Mouse (Mus musculus) testis, adult 2 months (tissue): Measurements from ENCODE around the gene Cdx2. TPM values are rescaled to one million over a fixed set of nuclear protein-coding genes. Genes with fewer than 3 reads are reported as not detected.

Experiments used
- H3K27ac ChIP-seq: fragments of 200-500 bp; 2 replicates; pipeline ENCODE4 v1.5.1; 2012; ENCODE audit warnings: low read depth, low read length; ENCODE audit not compliant: control insufficient read depth, insufficient read depth
- H3K27me3 ChIP-seq: fragments of 200-500 bp; 2 replicates; pipeline ENCODE4 v1.6.1; 2012; ENCODE audit warnings: mild to moderate bottlenecking, low read length, moderate library complexity; ENCODE audit not compliant: control insufficient read depth, insufficient read depth
- H3K36me3 ChIP-seq: fragments of 200-500 bp; 2 replicates; pipeline ENCODE4 v1.6.1; 2012; ENCODE audit warnings: mild to moderate bottlenecking, low read length; ENCODE audit not compliant: control insufficient read depth, insufficient read depth
- H3K4me1 ChIP-seq: fragments of 200-500 bp; 2 replicates; pipeline ENCODE4 v1.6.1; 2012; ENCODE audit warnings: low read length; ENCODE audit not compliant: control insufficient read depth, insufficient read depth
- H3K4me3 ChIP-seq: fragments of 200-500 bp; 2 replicates; pipeline ENCODE4 v1.5.1; 2012; ENCODE audit warnings: low read depth, mild to moderate bottlenecking, low read length, moderate library complexity, mixed read lengths; ENCODE audit not compliant: control insufficient read depth
- CTCF ChIP-seq: fragments of 200-500 bp; IDR thresholded peaks from 2 replicates; pipeline ENCODE4 v1.5.1; 2012; ENCODE audit warnings: low read depth, mild to moderate bottlenecking, inconsistent platforms, low read length, moderate library complexity; ENCODE audit not compliant: control insufficient read depth, insufficient read depth, insufficient replicate concordance
- POLR2A ChIP-seq: fragments of 200-500 bp; IDR thresholded peaks from 2 replicates; pipeline ENCODE4 v1.6.1; 2012; ENCODE audit warnings: low read depth, mild to moderate bottlenecking, inconsistent platforms, low read length, moderate library complexity; ENCODE audit not compliant: control insufficient read depth
- polyA plus RNA-seq: library from polyadenylated mRNA; depleted of rRNA; stranded (reverse); fragments of >200 nt; gene quantifications from 2 replicates; pipeline ENCODE4 v1.2.3, GENCODE M21; 2012

The Cdx2 gene
- polyA plus RNA-seq, 1 experiment: not detected

GRCm38 (mm10) chr5:147300917-147301780 is 5.9 kb downstream of the Cdx2 start:
- no peak for TF ChIP-seq POLR2A
- TF ChIP-seq CTCF: no peak
- Histone ChIP-seq H3K27me3 (peaks cover 3% of the 10 kb centered on the region), H3K27ac (no peak overlapping the region), H3K4me1 (peaks cover 3% of the 10 kb centered on the region; the same call in 1 of the 2 replicates), H3K36me3 (no peaks in the 10 kb centered on the region), H3K4me3 (no peak overlapping the region)

- peaks cover 3% of the 10 kb centered on the region for H3K27me3 ChIP-seq
- H3K27ac ChIP-seq: no peak overlapping the region
- peaks cover 2% of the 10 kb centered on the region; the same call in 1 of the 2 replicates for H3K4me1 ChIP-seq
- H3K36me3 ChIP-seq: no peaks in the 10 kb centered on the region
- H3K4me3 ChIP-seq: no peak overlapping the region; the same call in 1 of the 2 replicates
- no peak for TF ChIP-seq POLR2A
- TF ChIP-seq CTCF: no peak
Measured at GRCm38 (mm10) chr5:147300001-147300363, 7.1 kb downstream of the Cdx2 start.

GRCm38 (mm10) chr5:147299255-147300000 is 7.6 kb downstream of the Cdx2 start:
- peaks cover 3% of the 10 kb centered on the region for H3K27me3 ChIP-seq
- no peak for TF ChIP-seq POLR2A
- TF ChIP-seq CTCF: peak; percentile 26; the same call in 1 of the 2 replicates
- H3K36me3 ChIP-seq: no peaks in the 10 kb centered on the region
- H3K4me3 ChIP-seq: no peak overlapping the region; the same call in 1 of the 2 replicates
- H3K4me1 ChIP-seq: peaks cover 2% of the 10 kb centered on the region; the same call in 1 of the 2 replicates
- H3K27ac ChIP-seq: no peak overlapping the region

GRCm38 (mm10) chr5:147297249-147297648 is 9.8 kb downstream of the Cdx2 start:
- no peak overlapping the region for H3K4me3 ChIP-seq
- peaks cover 3% of the 10 kb centered on the region for H3K27me3 ChIP-seq
- no peak for TF ChIP-seq POLR2A
- TF ChIP-seq CTCF: no peak

GRCm38 (mm10) chr5:147294121-147294520 is 12.9 kb downstream of the Cdx2 start:
- H3K36me3 ChIP-seq: no peaks in the 10 kb centered on the region
- TF ChIP-seq POLR2A (no peak), CTCF (no peak)
- H3K27me3 ChIP-seq: no peaks in the 10 kb centered on the region
- peaks cover 8% of the 10 kb centered on the region; the same call in 1 of the 2 replicates for H3K4me1 ChIP-seq
- no peak overlapping the region for H3K27ac ChIP-seq
- no peak overlapping the region for H3K4me3 ChIP-seq

More at GRCm38 (mm10) chr5:147297249-147297648, 9.8 kb downstream of the Cdx2 start:
- H3K27ac ChIP-seq: no peak overlapping the region
- H3K4me1 ChIP-seq: peaks cover 10% of the 10 kb centered on the region; the same call in 1 of the 2 replicates
- no peaks in the 10 kb centered on the region for H3K36me3 ChIP-seq

GRCm38 (mm10) chr5:147293127-147293910 is 13.8 kb downstream of the Cdx2 start:
- Histone ChIP-seq H3K27ac (no peak overlapping the region), H3K4me1 (peaks cover 8% of the 10 kb centered on the region; the same call in 1 of the 2 replicates), H3K36me3 (no peaks in the 10 kb centered on the region), H3K27me3 (no peaks in the 10 kb centered on the region), H3K4me3 (0 out of 2 replicates have a peak overlapping the region, but pooled peaks have one; percentile 29)
- peak; percentile 89 for TF ChIP-seq CTCF
- no peak for TF ChIP-seq POLR2A
